Mouse (Mus musculus) MEL (cell line): ENCODE measurements around the gene Aldh9a1. TPM values are rescaled to one million over a fixed set of nuclear protein-coding genes. Genes with fewer than 3 reads are reported as not detected.

Source experiments
- DNase-seq: peaks from one replicate; pipeline ENCODE4 v3.0.0; 2011; ENCODE audit warnings: low read depth, low spot score
- H3K27ac ChIP-seq: 2 replicates; pipeline ENCODE4 v1.5.1; 2012; ENCODE audit warnings: low read depth, mild to moderate bottlenecking, control low read depth, low read length, moderate library complexity; ENCODE audit not compliant: control insufficient read depth
- H3K27me3 ChIP-seq, 2 experiments: fragments of 150-350 bp in 1 of 2; sonication (generic) in 1 of 2; 2 replicates each; pipeline ENCODE4 v1.6.1; 2012; ENCODE audit warnings: low read length in 2 of 2, mild to moderate bottlenecking in 2 of 2, improper control_type of control experiment in 1 of 2, moderate library complexity in 1 of 2; ENCODE audit not compliant: insufficient read depth in 2 of 2, control insufficient read depth in 1 of 2
- H3K36me3 ChIP-seq, 2 experiments: 2 replicates each; pipeline ENCODE4 v1.6.1; 2012 to 2014; ENCODE audit warnings: low read length in 2 of 2, improper control_type of control experiment in 1 of 2, inconsistent platforms in 1 of 2, mild to moderate bottlenecking in 1 of 2; ENCODE audit not compliant: insufficient read depth in 2 of 2, control insufficient read depth in 1 of 2
- H3K4me1 ChIP-seq, 2 experiments: fragments of 150-350 bp in 1 of 2; sonication (generic) in 1 of 2; 2 replicates each; pipeline ENCODE4 v1.6.1; 2012; ENCODE audit warnings: low read length in 2 of 2, improper control_type of control experiment in 1 of 2, mild to moderate bottlenecking in 1 of 2; ENCODE audit not compliant: insufficient read depth in 2 of 2, control insufficient read depth in 1 of 2
- H3K4me3 ChIP-seq, 2 experiments: fragments of 150-350 bp in 1 of 2; sonication (generic) in 1 of 2; 2 replicates each; pipeline ENCODE4 v1.5.1; 2012; ENCODE audit warnings: low read depth in 2 of 2, low read length in 2 of 2, mild to moderate bottlenecking in 2 of 2, moderate library complexity in 2 of 2, control low read depth in 1 of 2, improper control_type of control experiment in 1 of 2; ENCODE audit not compliant: control insufficient read depth in 1 of 2, insufficient read depth in 1 of 2
- H3K79me2 ChIP-seq: 2 replicates; pipeline ENCODE4 v1.6.1; 2012; ENCODE audit warnings: mild to moderate bottlenecking, low read length, moderate library complexity; ENCODE audit not compliant: control insufficient read depth, poor library complexity, insufficient read depth
- H3K9ac ChIP-seq: 2 replicates; pipeline ENCODE4 v1.6.1; 2012; ENCODE audit warnings: low read depth, mild to moderate bottlenecking, control low read depth, low read length, moderate library complexity; ENCODE audit not compliant: control insufficient read depth, poor library complexity, severe bottlenecking
- H3K9me3 ChIP-seq: fragments of 150-350 bp; sonication (generic); replicated peaks from 2 replicates; pipeline ENCODE4 v1.6.1; 2012; ENCODE audit warnings: mild to moderate bottlenecking, low read length, improper control_type of control experiment, moderate library complexity; ENCODE audit not compliant: insufficient read depth
- CHD1 ChIP-seq: IDR thresholded peaks from 2 replicates; pipeline ENCODE4 v1.6.1; 2012; ENCODE audit warnings: low read depth, mild to moderate bottlenecking, inconsistent platforms, low read length, improper control_type of control experiment
- CHD2 ChIP-seq: IDR thresholded peaks from 2 replicates; pipeline ENCODE4 v1.6.1; 2011; ENCODE audit warnings: low read length, improper control_type of control experiment
- E2F4 ChIP-seq: IDR thresholded peaks from 2 replicates; pipeline ENCODE4 v1.6.1; 2011; ENCODE audit warnings: low read depth, low read length, improper control_type of control experiment, borderline replicate concordance
- ELF1 ChIP-seq: IDR thresholded peaks from 2 replicates; pipeline ENCODE4 v1.6.1; 2014; ENCODE audit warnings: low read depth, mild to moderate bottlenecking, inconsistent platforms, low read length, improper control_type of control experiment, moderate library complexity
- ETS1 ChIP-seq: IDR thresholded peaks from 2 replicates; pipeline ENCODE4 v1.6.1; 2012; ENCODE audit warnings: low read depth, mild to moderate bottlenecking, inconsistent platforms, low read length, improper control_type of control experiment, moderate library complexity
- GABPA ChIP-seq: IDR thresholded peaks from 2 replicates; pipeline ENCODE4 v1.6.1; 2012; ENCODE audit warnings: low read depth, mild to moderate bottlenecking, inconsistent platforms, low read length, improper control_type of control experiment, moderate library complexity
- GATA1 ChIP-seq: IDR thresholded peaks from 2 replicates; pipeline ENCODE4 v1.6.1; 2011; ENCODE audit warnings: low read depth, low read length, improper control_type of control experiment
- HCFC1 ChIP-seq: IDR thresholded peaks from 2 replicates; pipeline ENCODE4 v1.6.1; 2012; ENCODE audit warnings: low read depth, mild to moderate bottlenecking, inconsistent platforms, low read length, improper control_type of control experiment, moderate library complexity
- JUND ChIP-seq: IDR thresholded peaks from 2 replicates; pipeline ENCODE4 v1.6.1; 2011; ENCODE audit warnings: low read depth, mild to moderate bottlenecking, improper control_type of control experiment, low read length
- KAT2A ChIP-seq: conservative IDR thresholded peaks from 2 replicates; pipeline ENCODE4 v1.6.1; 2012; ENCODE audit warnings: low read depth, low read length, improper control_type of control experiment, inconsistent platforms
- MAFK ChIP-seq: IDR thresholded peaks from 2 replicates; pipeline ENCODE4 v1.6.1; 2011; ENCODE audit warnings: low read depth, mild to moderate bottlenecking, low read length, improper control_type of control experiment, borderline replicate concordance
- MAZ ChIP-seq: IDR thresholded peaks from 2 replicates; pipeline ENCODE4 v1.6.1; 2012; ENCODE audit warnings: low read depth, mild to moderate bottlenecking, inconsistent platforms, low read length, improper control_type of control experiment
- MEF2A ChIP-seq: IDR thresholded peaks from 2 replicates; pipeline ENCODE4 v1.6.1; 2014; ENCODE audit warnings: low read depth, mild to moderate bottlenecking, inconsistent platforms, low read length, improper control_type of control experiment; ENCODE audit not compliant: poor library complexity, insufficient replicate concordance, severe bottlenecking; ENCODE audit errors: extremely low read depth
- NELFE ChIP-seq: IDR thresholded peaks from 2 replicates; pipeline ENCODE4 v1.6.1; 2011; ENCODE audit warnings: low read depth, low read length, improper control_type of control experiment
- NRF1 ChIP-seq: IDR thresholded peaks from 2 replicates; pipeline ENCODE4 v1.6.1; 2014; ENCODE audit warnings: low read depth, mild to moderate bottlenecking, inconsistent platforms, low read length, improper control_type of control experiment, moderate library complexity; ENCODE audit not compliant: poor library complexity, insufficient read depth, severe bottlenecking
- POLR2A ChIP-seq, 2 experiments: IDR thresholded peaks; 2 replicates each; pipeline ENCODE4 v1.6.1; 2011 to 2012; ENCODE audit warnings: low read length in 2 of 2, mild to moderate bottlenecking in 2 of 2, control low read depth in 1 of 2, improper control_type of control experiment in 1 of 2, low read depth in 1 of 2, moderate library complexity in 1 of 2; ENCODE audit not compliant: control insufficient read depth in 1 of 2, insufficient read depth in 1 of 2, poor library complexity in 1 of 2
- RAD21 ChIP-seq: IDR thresholded peaks from 2 replicates; pipeline ENCODE4 v1.6.1; 2011; ENCODE audit warnings: mild to moderate bottlenecking, low read depth, low read length, improper control_type of control experiment
- RCOR1 ChIP-seq: IDR thresholded peaks from 2 replicates; pipeline ENCODE4 v1.6.1; 2012; ENCODE audit warnings: low read depth, mild to moderate bottlenecking, inconsistent platforms, low read length, improper control_type of control experiment
- SIN3A ChIP-seq: IDR thresholded peaks from 2 replicates; pipeline ENCODE4 v1.6.1; 2012; ENCODE audit warnings: low read length, improper control_type of control experiment, inconsistent platforms
- TAL1 ChIP-seq: IDR thresholded peaks from 2 replicates; pipeline ENCODE4 v1.6.1; 2012; ENCODE audit warnings: mild to moderate bottlenecking, inconsistent platforms, low read length, moderate library complexity, mixed read lengths
- TCF12 ChIP-seq: IDR thresholded peaks from 2 replicates; pipeline ENCODE4 v1.6.1; 2014; ENCODE audit warnings: low read depth, mild to moderate bottlenecking, inconsistent platforms, low read length, improper control_type of control experiment, moderate library complexity
- USF1 ChIP-seq: IDR thresholded peaks from 2 replicates; pipeline ENCODE4 v1.6.1; 2014; ENCODE audit warnings: low read depth, mild to moderate bottlenecking, inconsistent platforms, low read length, improper control_type of control experiment, moderate library complexity
- USF2 ChIP-seq, 2 experiments: IDR thresholded peaks; 2 replicates each; pipeline ENCODE4 v1.6.1; 2011 to 2012; ENCODE audit warnings: improper control_type of control experiment in 2 of 2, low read length in 2 of 2, borderline replicate concordance in 1 of 2, inconsistent platforms in 1 of 2, low read depth in 1 of 2, mild to moderate bottlenecking in 1 of 2; ENCODE audit not compliant: insufficient read depth in 1 of 2
- ZC3H11A ChIP-seq: IDR thresholded peaks from 2 replicates; pipeline ENCODE4 v1.6.1; 2012; ENCODE audit warnings: low read depth, mild to moderate bottlenecking, inconsistent platforms, low read length, improper control_type of control experiment
- ZMIZ1 ChIP-seq: IDR thresholded peaks from 2 replicates; pipeline ENCODE4 v1.6.1; 2012; ENCODE audit warnings: low read depth, mild to moderate bottlenecking, inconsistent platforms, low read length, improper control_type of control experiment, moderate library complexity
- ZNF384 ChIP-seq: IDR thresholded peaks from 2 replicates; pipeline ENCODE4 v1.6.1; 2012; ENCODE audit warnings: low read depth, mild to moderate bottlenecking, inconsistent platforms, low read length, improper control_type of control experiment
- polyA plus RNA-seq, 2 experiments: library from polyadenylated mRNA; stranded (reverse) in 1 of 2; unstranded in 1 of 2; fragments of >175 nt in 1 of 2; fragments of >200 nt in 1 of 2; gene quantifications; 2 replicates each; pipeline versions ENCODE4 v1.2.1 to v1.2.4; 2012; ENCODE audit warnings: low replicate concordance in 2 of 2, low read depth in 1 of 2; ENCODE audit not compliant: insufficient read length in 2 of 2, insufficient read depth in 1 of 2, missing spikeins in 1 of 2
- total RNA-seq: library from RNA; depleted of rRNA; stranded (reverse); fragments of 300-350 nt; gene quantifications from 2 replicates; pipeline ENCODE4 v1.2.3, GENCODE M21; 2012

Aldh9a1 gene
- total and polyA plus RNA-seq, 3 experiments: 14.3 to 78.2 TPM; not detected in 1

GRCm38 (mm10) chr1:167386466-167386865 lies 36.7 kb downstream of the Aldh9a1 start:
- no peak for DNase-seq
- Histone ChIP-seq H3K27me3 (no peaks in the 10 kb centered on the region), H3K4me1 (peaks cover 16 to 30% of the 10 kb centered on the region in 2 experiments), H3K36me3 (peaks cover 0 to 27% of the 10 kb centered on the region in 2 experiments; a peak in 2 of 4 replicates), H3K9me3 (no peaks in the 10 kb centered on the region), H3K27ac (no peak overlapping the region), H3K9ac (no peak overlapping the region), H3K4me3 (no peak overlapping the region), H3K79me2 (no peaks in the 10 kb centered on the region)
- TF ChIP-seq ZC3H11A (no peak), MEF2A (no peak), CHD1 (no peak)

GRCm38 (mm10) chr1:167387310-167387709 lies 37.5 kb downstream of the Aldh9a1 start:
- Histone ChIP-seq H3K9me3 (no peaks in the 10 kb centered on the region), H3K27ac (no peak overlapping the region)
- DNase-seq: no peak
- TF ChIP-seq NRF1 (no peak), NELFE (no peak), CHD2 (no peak), KAT2A (no peak), MAFK (no peak), RCOR1 (no peak), GATA1 (no peak), E2F4 (no peak), USF1 (no peak), SIN3A (no peak), HCFC1 (no peak), TCF12 (no peak), RAD21 (no peak)
- TF ChIP-seq, all 39 proteins: peak for 0
- Histone ChIP-seq H3K79me2 (no peaks in the 10 kb centered on the region), H3K36me3 (peaks cover 0 to 30% of the 10 kb centered on the region in 2 experiments; a peak in 2 of 4 replicates), H3K4me3 (no peak overlapping the region), H3K9ac (no peak overlapping the region), H3K4me1 (peaks cover 16 to 27% of the 10 kb centered on the region in 2 experiments), H3K27me3 (no peaks in the 10 kb centered on the region)

GRCm38 (mm10) chr1:167387796-167388195 lies 38.0 kb downstream of the Aldh9a1 start:
- no peaks in the 10 kb centered on the region for H3K9me3 ChIP-seq
- no peak overlapping the region for H3K27ac ChIP-seq
- peaks cover 16 to 24% of the 10 kb centered on the region in 2 experiments for H3K4me1 ChIP-seq
- DNase-seq: no peak
- H3K4me3 ChIP-seq: no peak overlapping the region
- H3K27me3 ChIP-seq: no peaks in the 10 kb centered on the region
- H3K9ac ChIP-seq: no peak overlapping the region
- peaks cover 0 to 27% of the 10 kb centered on the region in 2 experiments; a peak in 2 of 4 replicates for H3K36me3 ChIP-seq
- H3K79me2 ChIP-seq: no peaks in the 10 kb centered on the region; the same call in 1 of the 2 replicates
- TF ChIP-seq RCOR1: no peak
- no peak for TF ChIP-seq TAL1
- TF ChIP-seq RAD21: no peak
- no peak for TF ChIP-seq JUND
- no peak for TF ChIP-seq ELF1
- no peak for TF ChIP-seq ZNF384
- no peak for TF ChIP-seq GABPA
- no peak for TF ChIP-seq USF1
- no peak for TF ChIP-seq POLR2A (IDR thresholded peaks at IDR 0.05; ENCODE audit: control insufficient read depth in 1 of 2, insufficient read depth in 1 of 2, low read depth in 1 of 2, low read length in 2 of 2, poor library complexity in 1 of 2)
- no peak for TF ChIP-seq E2F4
- TF ChIP-seq ZC3H11A: no peak
- TF ChIP-seq TCF12: no peak
- TF ChIP-seq MAZ: no peak
- TF ChIP-seq MAFK: no peak
- TF ChIP-seq ETS1: no peak
- no peak for TF ChIP-seq USF2 (IDR thresholded peaks at IDR 0.05; ENCODE audit: borderline replicate concordance in 1 of 2, insufficient read depth in 1 of 2, low read depth in 1 of 2, low read length in 2 of 2)
- TF ChIP-seq ZMIZ1: no peak
